Mouse (Mus musculus) adrenal gland, postnatal 10 days (tissue): ENCODE measurements around the gene Togaram2. TPM values are rescaled to one million over a fixed set of nuclear protein-coding genes. Genes with fewer than 3 reads are reported as not detected.
"Not testable (repeated sequence)": the region's sequence is repeated elsewhere in the genome, so short reads cannot be mapped to it uniquely, and the experiment has no call there.

ENCODE experiments used
- DNase-seq: peaks from one replicate; pipeline ENCODE4 v3.0.0; 2021; ENCODE audit warnings: mixed read lengths
- total RNA-seq, 2 experiments: library from RNA; stranded (reverse); gene quantifications; 2 replicates each; pipeline ENCODE4 v1.2.3; 2021

Togaram2 gene
- total RNA-seq, 2 experiments from 2014 or later = 0.27 to 0.33 TPM

GRCm38 (mm10) chr17:71736442-71736841 is 63.4 kb downstream of the Togaram2 start:
- DNase-seq = no peak

DNA sequence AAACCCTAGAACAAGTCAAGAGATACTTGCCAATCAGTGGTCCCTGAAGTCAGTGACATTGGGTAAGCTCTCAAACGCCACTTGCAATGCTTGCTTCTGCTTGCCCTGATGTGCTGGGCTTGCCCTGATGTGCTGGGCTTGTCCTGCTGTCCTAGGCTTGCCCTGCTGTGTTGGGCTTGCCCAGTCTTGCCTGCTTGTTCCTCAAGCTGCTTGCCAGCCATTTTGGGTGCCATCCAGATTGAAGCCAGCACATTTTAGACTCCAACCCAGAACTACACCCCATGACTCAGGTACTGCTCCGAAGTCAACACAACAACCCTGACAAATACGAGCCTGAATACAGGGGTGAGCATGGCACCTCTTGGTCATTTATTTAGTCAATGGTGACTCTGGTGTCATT is 69.1 kb downstream of the Togaram2 start:
- DNase-seq = no peak

- DNase-seq = no peak
These were observed 69.9 kb downstream of the Togaram2 start for GRCm38 (mm10) chr17:71742935-71743334.

DNA sequence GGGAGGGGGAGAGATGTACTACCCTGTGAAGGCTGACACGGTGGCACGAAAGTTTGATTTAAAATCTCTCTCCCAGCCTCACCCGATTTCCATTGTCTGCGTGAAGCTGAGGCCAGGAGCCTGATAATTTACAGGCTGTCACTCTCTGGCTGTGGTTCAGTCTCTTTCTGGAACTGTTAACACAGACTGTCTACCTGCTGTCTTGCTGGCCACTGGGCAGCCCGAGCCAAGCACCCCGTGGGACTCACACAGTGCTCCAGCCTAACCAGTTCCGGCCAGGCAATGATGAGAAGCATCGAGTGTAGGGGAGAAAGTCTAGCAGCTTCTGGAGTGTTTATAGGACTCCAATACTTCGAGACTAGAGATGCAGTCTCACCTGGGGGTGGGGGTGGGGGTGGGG is 73.1 kb downstream of the Togaram2 start:
- DNase-seq = no peak

DNA sequence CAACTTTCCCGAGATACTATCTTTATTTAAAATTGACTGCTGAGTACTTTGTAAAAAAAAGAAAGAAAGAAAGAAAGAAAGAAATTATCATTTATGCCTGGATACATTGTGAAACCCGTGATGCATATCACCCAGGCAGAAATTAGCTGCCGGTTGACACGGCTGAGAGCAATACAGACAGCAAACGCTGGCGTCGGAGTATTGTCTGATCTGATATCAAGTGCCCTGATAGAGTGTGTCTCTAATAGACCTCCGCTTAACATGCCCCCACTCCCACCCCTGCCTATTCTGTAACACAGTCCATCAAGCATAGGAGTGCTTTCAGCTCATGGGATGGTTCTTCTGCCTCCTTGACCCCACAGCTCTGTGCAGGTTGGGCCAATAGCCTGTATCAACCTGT is 74.5 kb downstream of the Togaram2 start:
- no peak for DNase-seq

DNA sequence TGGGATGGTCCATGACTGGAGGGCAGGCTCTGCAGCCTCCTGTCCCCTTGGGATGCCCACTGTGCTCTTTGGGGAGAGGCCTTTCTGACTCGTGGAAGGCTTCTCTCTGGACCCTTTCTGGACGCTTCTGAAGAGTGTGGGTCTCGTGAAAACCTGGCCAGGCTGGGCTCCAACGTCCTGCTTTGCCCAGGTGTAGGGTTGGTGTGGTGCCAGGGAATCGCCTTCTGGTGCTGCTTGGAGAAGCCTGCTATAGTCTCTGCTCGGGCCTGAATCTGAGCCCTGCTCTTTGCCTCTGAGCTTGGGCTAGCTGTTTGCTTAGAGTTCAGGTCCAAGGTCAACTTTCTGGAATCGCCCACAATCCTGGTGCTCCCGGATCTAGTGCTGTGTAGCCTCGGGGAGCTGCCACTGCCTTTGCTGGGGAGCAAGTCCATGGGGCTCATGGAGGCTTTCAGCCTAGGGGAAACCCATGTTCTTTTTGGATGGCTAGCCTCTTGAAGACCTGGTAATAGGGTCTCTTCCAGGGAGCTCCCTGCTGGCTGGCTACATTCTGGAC is 76.6 kb downstream of the Togaram2 start:
- no peak for DNase-seq

- DNase-seq = no peak
These were observed 79.8 kb downstream of the Togaram2 start, which contains the start of gene Pcare for GRCm38 (mm10) chr17:71752831-71753230. Gene Pcare (minus strand): TSS chr17:71752894.

DNA sequence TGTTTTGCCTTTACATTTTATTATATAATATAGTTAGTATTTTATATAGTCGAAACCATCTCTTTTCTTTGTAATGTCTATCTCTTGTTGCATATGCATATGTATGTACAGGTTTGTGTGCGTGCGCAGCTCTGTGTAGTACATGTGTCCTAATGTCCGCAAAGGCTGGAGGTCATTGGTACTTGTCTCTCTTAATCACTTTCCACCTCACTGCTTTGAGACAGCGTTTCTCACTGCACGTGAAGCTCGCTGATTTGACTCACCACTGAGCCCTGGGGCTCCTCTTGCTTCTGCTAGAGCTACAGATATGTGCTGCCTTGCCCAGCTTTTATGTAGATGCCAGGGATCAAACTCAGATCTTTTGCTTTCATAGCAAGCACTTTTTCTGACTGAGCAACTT is 87.5 kb downstream of the Togaram2 start:
- no peak for DNase-seq

DNA sequence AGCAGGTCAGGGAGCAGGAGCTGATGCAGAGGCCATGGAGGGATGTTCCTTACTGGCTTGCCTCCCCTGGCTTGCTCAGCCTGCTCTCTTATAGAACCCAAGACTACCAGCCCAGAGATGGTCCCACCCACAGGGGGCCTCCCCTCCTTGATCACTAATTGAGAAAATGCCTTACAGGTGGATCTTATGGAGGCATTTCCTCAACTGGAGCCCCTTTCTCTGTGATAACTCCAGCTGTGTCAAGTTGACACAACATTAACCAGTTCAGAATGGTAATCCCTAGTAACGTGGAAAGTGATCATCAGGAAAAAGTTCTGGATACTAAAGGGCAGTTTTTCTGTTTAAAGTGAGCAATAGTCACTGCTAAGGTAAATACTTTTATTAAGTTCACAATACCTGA is 95.1 kb downstream of the Togaram2 start, which contains the start of gene Clip4:
Gene Clip4, plus strand, starts transcription at position 301 of the 400 bp plus-strand sequence.
- not testable (repeated sequence) for DNase-seq

GRCm38 (mm10) chr17:71769564-71769963 is 96.5 kb downstream of the Togaram2 start:
- DNase-seq = no peak

DNA sequence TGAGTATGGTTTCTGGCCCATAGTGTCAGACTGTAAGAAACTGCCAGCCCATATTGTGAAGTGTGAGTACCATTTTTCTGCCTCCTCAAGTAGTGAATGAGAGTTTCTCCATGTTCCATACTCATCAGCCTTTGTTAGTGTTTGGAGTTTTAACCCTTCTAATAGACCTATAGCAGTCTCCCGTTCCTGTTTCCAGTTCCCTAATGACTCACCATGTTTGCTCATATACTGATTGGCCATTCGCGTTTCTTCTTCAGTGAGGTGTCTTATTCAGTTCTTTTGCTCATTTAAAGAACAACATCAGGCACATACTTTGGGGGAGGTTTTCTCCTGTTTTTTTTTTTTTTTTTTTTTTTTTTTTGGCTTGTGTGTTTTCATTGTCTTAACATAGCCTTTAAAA is 97.6 kb downstream of the Togaram2 start:
- no peak for DNase-seq

DNA sequence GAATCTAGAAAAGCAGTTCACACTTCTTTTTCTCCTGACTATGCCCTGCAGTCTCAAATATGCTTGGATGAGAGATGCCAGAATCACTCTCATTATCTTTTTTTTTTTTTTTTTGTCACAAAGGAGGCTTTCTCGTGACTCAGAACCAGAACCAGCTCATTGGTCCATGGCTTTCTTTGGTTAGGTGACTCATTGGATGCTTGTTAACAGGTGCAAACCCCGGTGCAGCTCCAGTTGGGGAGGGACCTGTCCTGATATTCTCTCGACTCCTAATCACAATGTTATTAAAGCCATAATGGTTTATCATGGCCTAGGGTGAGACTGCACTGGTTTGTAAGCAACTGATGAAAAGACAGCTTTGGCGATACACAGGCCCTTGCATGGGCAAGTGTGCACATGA is 101.1 kb downstream of the Togaram2 start:
- no peak for DNase-seq

DNA sequence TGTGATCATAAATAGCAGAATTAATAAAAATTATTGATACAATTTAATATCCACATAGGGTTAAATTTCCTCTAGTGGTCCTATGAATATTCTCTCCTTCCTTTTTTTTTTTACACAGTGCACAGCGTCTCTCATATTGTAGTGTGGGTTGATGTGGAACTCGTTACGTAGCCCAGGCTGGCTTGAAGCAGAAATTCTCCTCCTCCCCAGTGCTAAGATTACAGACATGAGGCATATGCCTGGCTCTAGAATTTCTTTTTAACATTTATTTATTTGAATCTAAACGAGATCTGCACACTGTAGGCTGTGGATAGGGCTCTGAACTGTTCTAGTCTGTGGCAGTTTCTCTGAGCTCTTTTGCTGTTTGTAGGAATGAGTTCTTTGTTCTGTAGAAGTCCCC is 102.2 kb downstream of the Togaram2 start:
- no peak for DNase-seq

GRCm38 (mm10) chr17:71778696-71779095 is 105.6 kb downstream of the Togaram2 start:
- no peak for DNase-seq

Other genes with a start within 250 kb of the Togaram2 start
- 1 to 10 TPM; 1.7 to 3.3 TPM for gene Gm4707, start 213.3 kb upstream of the Togaram2 start, total RNA-seq
- gene Smchd1, start 197.9 kb upstream of the Togaram2 start, total RNA-seq = 10 to 100 TPM; 32.9 to 43.5 TPM
- gene Ndc80, start 146.4 kb upstream of the Togaram2 start, total RNA-seq = 10 to 100 TPM in 1 of 2 experiments, 1 to 10 TPM in 1; 9.4 to 11.9 TPM
- under 1 TPM; 0.45 to 0.55 TPM for gene Spdya, start 121.2 kb upstream of the Togaram2 start, total RNA-seq
- gene Wdr43, start 57.4 kb upstream of the Togaram2 start, total RNA-seq = 10 to 100 TPM; 46.3 to 53.4 TPM
- gene Pcare, start 79.6 kb downstream of the Togaram2 start, total RNA-seq = not detected
- gene Clip4, start 95.2 kb downstream of the Togaram2 start, total RNA-seq = 10 to 100 TPM; 13.9 to 24.7 TPM